Mouse (Mus musculus): ENCODE measurements around the gene Cd244a.

DNA sequence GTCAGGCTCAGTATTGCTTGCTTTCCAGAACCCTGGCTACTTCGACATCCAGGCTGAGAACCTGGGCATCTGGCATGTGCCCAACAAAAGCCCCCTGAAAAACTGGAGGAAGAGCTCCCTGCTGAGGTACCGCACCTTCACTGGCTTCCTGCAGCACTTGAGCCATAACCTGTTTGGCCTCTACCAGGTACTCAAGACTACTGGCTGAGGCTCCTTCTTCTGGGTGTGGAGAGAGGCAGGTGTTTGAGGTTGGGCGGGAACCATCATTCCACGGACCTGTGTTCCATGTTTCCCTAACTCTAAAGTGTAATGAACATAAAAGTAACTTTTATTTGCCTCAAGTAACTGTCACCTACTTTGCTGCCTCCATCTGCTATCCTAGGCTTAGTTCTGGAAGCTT, 43.4 kb upstream of the Cd244a start:
- no peak for TF ChIP-seq POLR2A (IDR thresholded peaks at IDR 0.05; ENCODE audit: insufficient read depth, low read length)
- TF ChIP-seq EP300 (IDR thresholded peaks at IDR 0.05; ENCODE audit: insufficient read depth, low read depth, low read length): no peak
- TF ChIP-seq CTCF (IDR thresholded peaks at IDR 0.05; ENCODE audit: low read depth, low read length): no peak
